In genomic region chr9:40781726-40782581, GRCm38 (mm10) we compare ENCODE assay signal across 8 mouse cellular contexts. TPM values are rescaled to one million over a fixed set of nuclear protein-coding genes. Genes with fewer than 3 reads are reported as not detected.
DNase-seq lines count a peak whose midpoint lies in the region; ATAC-seq and TF ChIP-seq lines count a peak whose summit lies in the region.

No protein-coding gene starts in this region.

- H3K27me3 ChIP-seq in forebrain, embryonic 10.5 days (ENCODE audit: poor library complexity, severe bottlenecking) = peaks cover 19% of the 10 kb centered on the region; the same call in 1 of the 2 replicates
- no peaks in the 10 kb centered on the region for H3K27me3 ChIP-seq in forebrain, embryonic 15.5 days
- no peaks in the 10 kb centered on the region for H3K27me3 ChIP-seq in heart, embryonic 13.5 days (replicated peaks)
- H3K27me3 ChIP-seq in kidney, postnatal 0 days (ENCODE audit: insufficient read depth, low read length) = no peaks in the 10 kb centered on the region
- H3K27me3 ChIP-seq in stomach, postnatal 0 days (ENCODE audit: control insufficient read depth, insufficient read depth, low read length) = no peaks in the 10 kb centered on the region

- H3K36me3 ChIP-seq in forebrain, embryonic 10.5 days (replicated peaks) = peaks cover 17% of the 10 kb centered on the region; the same call in 1 of the 2 replicates
- H3K36me3 ChIP-seq in forebrain, embryonic 15.5 days = peaks cover 10% of the 10 kb centered on the region
- H3K36me3 ChIP-seq in heart, embryonic 13.5 days = peaks cover 12% of the 10 kb centered on the region
- H3K36me3 ChIP-seq in kidney, postnatal 0 days (ENCODE audit: insufficient read depth, low read length) = no peaks in the 10 kb centered on the region
- H3K36me3 ChIP-seq in stomach, postnatal 0 days (ENCODE audit: control insufficient read depth, insufficient read depth, low read length) = no peaks in the 10 kb centered on the region

- peak overlapping the region; percentile 74 for H3K27ac ChIP-seq in forebrain, embryonic 10.5 days
- H3K27ac ChIP-seq in forebrain, embryonic 15.5 days (replicated peaks) = no peak overlapping the region; the same call in 1 of the 2 replicates
- H3K27ac ChIP-seq in cortical plate, adult 2 months (ENCODE audit: insufficient read depth, low read length) = peak overlapping the region; percentile 23; the same call in 1 of the 2 replicates
- H3K27ac ChIP-seq in heart, embryonic 13.5 days (replicated peaks) = peak overlapping the region; percentile 76
- peak overlapping the region; percentile 50 for H3K27ac ChIP-seq in kidney, postnatal 0 days
- peak overlapping the region; percentile 89 for H3K27ac ChIP-seq in stomach, postnatal 0 days (replicated peaks)

- DNase-seq in forebrain, embryonic 10.5 days (ENCODE audit: extremely low spot score, low spot score) = no peak
- DNase-seq in kidney, postnatal 0 days (ENCODE audit: low spot score) = no peak
- DNase-seq in lung, postnatal 4 days = peak; percentile 74 to 80
- peak; percentile 72 for DNase-seq in stomach, postnatal 0 days (ENCODE audit: low spot score)
- DNase-seq in layer of hippocampus, adult 11-12 months (ENCODE audit: low spot score) = no peak

- ATAC-seq in forebrain, embryonic 15.5 days (replicated peaks) = no peak
- ATAC-seq in heart, embryonic 13.5 days (ENCODE audit: extremely low read depth, insufficient number of reproducible peaks, low FRiP score, low TSS enrichment) = no peak
- ATAC-seq in kidney, postnatal 0 days (replicated peaks; ENCODE audit: low FRiP score, low read depth) = peak; percentile 22; the same call in 1 of the 2 replicates
- peak; percentile 59 for ATAC-seq in stomach, postnatal 0 days (ENCODE audit: low FRiP score, low TSS enrichment)

- 43% methylated on average over 26 of the region's 26 CpGs for WGBS in forebrain, embryonic 10.5 days
- 28% methylated on average over 26 of the region's 26 CpGs for WGBS in forebrain, embryonic 15.5 days
- 31% methylated on average over 26 of the region's 26 CpGs for whole genome bisulfite sequencing in heart, embryonic 13.5 days
- 27% methylated on average over 26 of the region's 26 CpGs for WGBS in kidney, postnatal 0 days
- 38% methylated on average over 26 of the region's 26 CpGs for WGBS in stomach, postnatal 0 days

- H3K9me3 ChIP-seq in forebrain, embryonic 10.5 days = peaks cover 4% of the 10 kb centered on the region; the same call in 1 of the 2 replicates
- H3K9me3 ChIP-seq in forebrain, embryonic 15.5 days = no peaks in the 10 kb centered on the region
- no peaks in the 10 kb centered on the region for H3K9me3 ChIP-seq in heart, embryonic 13.5 days
- no peaks in the 10 kb centered on the region for H3K9me3 ChIP-seq in kidney, postnatal 0 days (replicated peaks; ENCODE audit: low read length)
- H3K9me3 ChIP-seq in stomach, postnatal 0 days (ENCODE audit: control insufficient read depth, low read length) = no peaks in the 10 kb centered on the region

- TF ChIP-seq POLR2A in cortical plate, adult 2 months (IDR thresholded peaks at IDR 0.05; ENCODE audit: extremely low read depth, insufficient read depth, low read length) = no peak

- no peak for TF ChIP-seq EP300 in stomach, postnatal 0 days (optimal IDR thresholded peaks at IDR 0.05)

- peaks cover 45% of the 10 kb centered on the region for H3K4me1 ChIP-seq in forebrain, embryonic 10.5 days
- peaks cover 21% of the 10 kb centered on the region for H3K4me1 ChIP-seq in forebrain, embryonic 15.5 days
- H3K4me1 ChIP-seq in cortical plate, adult 2 months (ENCODE audit: control insufficient read depth, insufficient read depth, low read length) = peaks cover 2% of the 10 kb centered on the region
- H3K4me1 ChIP-seq in heart, embryonic 13.5 days = peaks cover 35% of the 10 kb centered on the region
- H3K4me1 ChIP-seq in kidney, postnatal 0 days (replicated peaks; ENCODE audit: insufficient read depth, low read length) = peaks cover 4% of the 10 kb centered on the region; the same call in 1 of the 2 replicates
- 0 out of 2 replicates have a peak, but pooled peaks cover 3% of the 10 kb centered on the region for H3K4me1 ChIP-seq in stomach, postnatal 0 days (replicated peaks; ENCODE audit: control insufficient read depth, insufficient read depth)

- TF ChIP-seq CTCF in cortical plate, adult 2 months (IDR thresholded peaks at IDR 0.05; ENCODE audit: extremely low read depth, insufficient read depth, low read length) = no peak
- TF ChIP-seq CTCF in kidney, postnatal 0 days (IDR thresholded peaks at IDR 0.05; ENCODE audit: low read depth) = no peak
- TF ChIP-seq CTCF in stomach, postnatal 0 days (IDR thresholded peaks at IDR 0.05; ENCODE audit: low read depth) = no peak

- H3K4me3 ChIP-seq in forebrain, embryonic 10.5 days = peak overlapping the region; percentile 35
- H3K4me3 ChIP-seq in forebrain, embryonic 15.5 days = no peak overlapping the region
- H3K4me3 ChIP-seq in cortical plate, adult 2 months (ENCODE audit: insufficient read depth, low read length) = no peak overlapping the region
- H3K4me3 ChIP-seq in heart, embryonic 13.5 days = peak overlapping the region; percentile 35
- H3K4me3 ChIP-seq in kidney, postnatal 0 days (replicated peaks; ENCODE audit: low read depth, low read length) = no peak overlapping the region
- peak overlapping the region; percentile 12; the same call in 1 of the 2 replicates for H3K4me3 ChIP-seq in stomach, postnatal 0 days (ENCODE audit: low read depth, low read length)

- no peak overlapping the region for H3K4me2 ChIP-seq in forebrain, embryonic 15.5 days (replicated peaks)
- peak overlapping the region; percentile 62 for H3K4me2 ChIP-seq in heart, embryonic 13.5 days
- peak overlapping the region; percentile 42 for H3K4me2 ChIP-seq in kidney, postnatal 0 days (ENCODE audit: low read length)
- H3K4me2 ChIP-seq in stomach, postnatal 0 days (replicated peaks; ENCODE audit: low read depth) = peak overlapping the region; percentile 47

- H3K9ac ChIP-seq in forebrain, embryonic 15.5 days (replicated peaks) = no peak overlapping the region
- H3K9ac ChIP-seq in heart, embryonic 13.5 days = peak overlapping the region; percentile 37; the same call in 1 of the 2 replicates
- peak overlapping the region; percentile 35 for H3K9ac ChIP-seq in kidney, postnatal 0 days (ENCODE audit: low read depth, low read length)
- 0 out of 2 replicates have a peak overlapping the region, but pooled peaks have one; percentile 18 for H3K9ac ChIP-seq in stomach, postnatal 0 days (ENCODE audit: low read length)

RNA-seq across cellular contexts. Expression of gene Hspa8, which starts 18.8 kb away (rescaled TPM):
- polyA plus RNA-seq in forebrain, embryonic 10.5 days (2016; fragmentation: Nextera tagmentation; extraction: Ambion mirVana) = 3,411 and 3,929 TPM in 2 replicates
- 3,198 TPM in 2 replicates for polyA plus RNA-seq in forebrain, embryonic 15.5 days (2015; fragmentation: Nextera tagmentation; extraction: Ambion mirVana)
- polyA plus RNA-seq in cortical plate, adult 2 months (2012; rRNA removed) = 1,998 and 2,235 TPM in 2 replicates
- polyA plus RNA-seq in heart, embryonic 13.5 days (2015; fragmentation: Nextera tagmentation; extraction: Ambion mirVana) = 1,787 and 2,104 TPM in 2 replicates
- polyA plus RNA-seq in kidney, postnatal 0 days (2015; fragmentation: Nextera tagmentation; extraction: Ambion mirVana) = 1,937 and 2,022 TPM in 2 replicates
- 991 and 1,085 TPM in 2 replicates for polyA plus RNA-seq in stomach, postnatal 0 days (2015; fragmentation: Nextera tagmentation; extraction: Ambion mirVana)

Comparison
In these comparisons a context has a peak if more than half of its experiments do, and no peak if none do; other contexts are left out.
1. H3K4me3 ChIP-seq: peak in forebrain, embryonic 10.5 days (single experiment), heart, embryonic 13.5 days (single experiment) and stomach, postnatal 0 days (single experiment); none in forebrain, embryonic 15.5 days (single experiment), cortical plate, adult 2 months (single experiment) and kidney, postnatal 0 days (single experiment).
2. DNase-seq: peak in lung, postnatal 4 days (2 of 2) and stomach, postnatal 0 days (single experiment); none in forebrain, embryonic 10.5 days (single experiment), kidney, postnatal 0 days (single experiment) and layer of hippocampus, adult 11-12 months (single experiment).
3. ATAC-seq: peak in kidney, postnatal 0 days (single experiment) and stomach, postnatal 0 days (single experiment); none in forebrain, embryonic 15.5 days (single experiment) and heart, embryonic 13.5 days (single experiment).